Mouse (Mus musculus) macrophage (primary cell): ENCODE data around the gene Anxa6. TPM values are rescaled to one million over a fixed set of nuclear protein-coding genes. Genes with fewer than 3 reads are reported as not detected.

ENCODE experiments used
- H3K27ac ChIP-seq: fragments of 350-480 bp; formaldehyde crosslinking; 2 replicates; pipeline ENCODE4 v1.9.0; 2021
- H3K36me3 ChIP-seq: fragments of 350-480 bp; formaldehyde crosslinking; 2 replicates; pipeline ENCODE4 v1.9.0; 2021; ENCODE audit errors: inconsistent target
- H3K4me3 ChIP-seq: fragments of 350-480 bp; formaldehyde crosslinking; 2 replicates; pipeline ENCODE4 v1.9.0; 2021; ENCODE audit errors: inconsistent target
- H3K79me2 ChIP-seq: fragments of 350-480 bp; formaldehyde crosslinking; 2 replicates; pipeline ENCODE4 v1.9.0; 2021; ENCODE audit errors: inconsistent target
- WGBS: methylation state at CpG from one replicate; pipeline ENCODE4 v1.1.7; 2026; ENCODE audit warnings: inconsistent platforms; ENCODE audit not compliant: missing documents; 5-methylcytosine and 5-hydroxymethylcytosine counted together
- polyA plus RNA-seq: library from polyadenylated mRNA; stranded (reverse); fragments of 250-400 nt; gene quantifications from 3 replicates; pipeline ENCODE4 v1.2.4, GENCODE M21; 2018; ENCODE audit warnings: inconsistent platforms

Gene Anxa6
- polyA plus RNA-seq, 1 experiment from 2014 or later = 198 TPM

DNA sequence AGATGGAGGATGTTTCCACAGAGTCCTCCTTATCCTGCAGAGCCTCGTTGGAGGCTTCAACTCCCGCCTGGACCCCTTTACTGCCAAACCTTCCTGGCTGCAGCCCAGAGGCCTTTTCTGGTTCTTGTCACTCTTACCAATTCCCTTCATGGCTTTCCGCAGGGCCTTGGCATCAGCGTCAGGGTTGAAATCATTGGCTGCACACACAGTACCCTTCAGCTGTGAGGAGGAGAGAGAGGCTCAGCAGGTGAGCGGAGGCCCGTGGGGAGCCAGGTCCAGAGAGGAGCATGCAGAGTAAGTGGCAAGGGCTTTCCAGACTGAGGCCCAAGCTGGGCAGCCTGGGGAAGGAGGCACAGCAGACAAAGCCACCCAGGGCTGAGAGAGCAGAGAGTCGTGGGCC, 37.1 kb downstream of the Anxa6 start:
- Histone ChIP-seq H3K79me2 (no peaks in the 10 kb centered on the region), H3K36me3 (peaks cover 44% of the 10 kb centered on the region), H3K4me3 (no peak overlapping the region), H3K27ac (no peak overlapping the region)
- WGBS = 97% methylated on average over 7 of the region's 7 CpGs

DNA sequence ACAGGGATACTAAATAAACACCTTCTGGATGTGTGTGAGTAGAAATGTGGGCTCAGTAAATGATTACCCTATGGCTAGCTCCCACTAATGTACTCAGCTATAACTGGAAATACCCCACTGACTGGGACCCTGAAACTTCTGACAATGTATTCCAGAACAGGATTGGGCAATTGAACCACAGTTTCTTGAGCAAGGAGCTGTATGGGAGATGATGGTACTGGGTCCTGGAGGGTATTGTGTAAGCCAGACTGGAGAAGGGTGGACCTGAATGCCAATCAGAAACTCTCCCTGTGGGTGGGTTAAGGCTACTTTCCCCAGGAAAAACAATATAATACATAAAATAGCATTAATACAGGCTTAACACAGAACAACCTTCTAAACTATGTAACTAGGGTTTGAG, 43.3 kb downstream of the Anxa6 start:
- no peak overlapping the region for H3K4me3 ChIP-seq
- H3K36me3 ChIP-seq = peaks cover 49% of the 10 kb centered on the region
- no peaks in the 10 kb centered on the region for H3K79me2 ChIP-seq
- H3K27ac ChIP-seq = no peak overlapping the region

DNA sequence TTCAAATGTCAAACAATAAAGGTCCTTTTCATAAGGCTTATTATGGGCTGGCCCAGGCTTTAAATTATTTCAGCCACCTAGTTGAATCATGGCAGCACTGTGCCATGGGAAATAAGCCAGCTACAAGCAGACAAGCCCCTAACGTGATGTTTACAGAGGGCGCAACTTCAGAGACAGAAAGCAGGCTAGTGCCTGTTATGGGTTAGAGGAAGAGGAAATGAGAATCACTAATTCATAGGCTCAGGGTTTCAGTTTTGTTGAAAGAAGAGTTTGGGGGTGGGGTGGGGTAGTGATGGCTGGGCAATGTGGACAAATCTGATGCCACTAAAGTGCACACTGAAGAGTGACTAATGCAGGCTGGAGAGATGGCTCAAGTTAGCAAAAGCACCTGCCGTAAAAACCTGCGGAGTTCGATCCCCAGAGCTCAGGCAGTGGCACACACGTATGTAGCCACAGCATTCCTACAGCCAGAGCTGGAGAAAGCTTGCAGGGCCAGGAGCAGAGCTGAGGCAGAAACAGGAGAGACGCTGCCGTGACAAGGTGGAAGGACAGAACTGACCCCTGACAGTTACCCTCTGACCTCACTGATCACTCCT, 44.4 kb downstream of the Anxa6 start:
- Histone ChIP-seq H3K36me3 (peaks cover 49% of the 10 kb centered on the region), H3K27ac (no peak overlapping the region), H3K79me2 (no peaks in the 10 kb centered on the region), H3K4me3 (no peak overlapping the region)
- 59% methylated on average over 8 of the region's 8 CpGs for WGBS

DNA sequence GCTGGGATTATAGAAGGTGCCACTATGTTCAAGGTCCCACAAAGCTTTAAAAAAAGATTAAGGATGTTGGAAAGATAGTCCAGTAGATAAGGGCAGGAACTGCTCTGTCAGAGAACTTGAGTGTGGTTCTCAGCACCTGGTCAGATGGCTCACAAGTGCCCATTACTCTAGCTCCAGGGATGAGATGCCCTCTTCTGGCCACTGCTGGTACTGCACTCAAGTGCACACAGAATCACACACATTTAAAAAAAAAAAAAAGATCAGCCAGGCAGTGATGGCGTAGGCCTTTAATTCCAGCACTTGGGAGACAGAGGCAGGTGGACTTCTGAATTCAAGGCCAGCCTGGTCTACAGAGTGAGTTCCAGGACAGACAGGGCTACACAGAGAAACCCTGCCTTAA, 45.3 kb downstream of the Anxa6 start:
- H3K27ac ChIP-seq = no peak overlapping the region
- H3K79me2 ChIP-seq = no peaks in the 10 kb centered on the region
- 93% methylated on average over 1 of the region's 1 CpGs for WGBS
- H3K36me3 ChIP-seq = peaks cover 56% of the 10 kb centered on the region
- no peak overlapping the region for H3K4me3 ChIP-seq

DNA sequence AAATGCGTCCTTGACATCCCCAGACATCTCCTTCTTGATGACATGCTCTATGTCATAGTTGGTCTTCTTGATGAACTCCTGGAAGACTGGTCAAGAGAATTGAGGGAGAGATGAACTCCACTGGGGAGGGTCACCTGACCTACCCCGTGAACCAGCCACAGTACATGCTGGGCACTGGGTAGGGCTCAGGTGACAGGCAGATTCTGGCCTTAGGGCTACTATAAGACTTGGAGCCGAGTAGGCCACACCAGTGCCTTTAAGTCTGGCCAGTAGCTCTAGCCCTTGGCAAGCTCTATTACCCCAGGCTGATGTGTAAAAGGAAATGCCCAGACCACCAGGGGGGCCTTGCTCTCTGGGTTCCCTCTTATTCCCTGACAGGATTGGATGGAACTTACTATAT, 48.2 kb downstream of the Anxa6 start:
- H3K27ac ChIP-seq = no peak overlapping the region
- peaks cover 68% of the 10 kb centered on the region for H3K36me3 ChIP-seq
- no peaks in the 10 kb centered on the region for H3K79me2 ChIP-seq
- no peak overlapping the region for H3K4me3 ChIP-seq
- WGBS = 95% methylated on average over 3 of the region's 3 CpGs

DNA sequence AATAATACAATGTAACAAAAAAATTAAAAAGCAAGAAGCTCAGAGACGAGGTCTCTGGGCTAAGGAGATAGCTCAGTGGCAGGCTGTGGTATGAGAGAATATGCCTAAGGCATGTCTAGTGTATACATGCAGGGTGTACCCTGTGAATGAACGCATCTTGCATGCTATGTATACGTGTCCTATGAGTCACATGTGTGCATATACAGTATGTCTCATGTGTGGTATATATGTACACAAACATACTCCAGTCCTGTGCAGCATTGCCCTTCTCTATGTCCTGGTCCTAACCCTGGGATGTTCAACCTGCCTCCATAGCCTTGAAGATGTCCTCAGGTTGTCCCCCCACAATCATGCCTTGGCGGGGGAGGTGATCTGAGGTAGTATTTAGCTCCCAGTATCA, 48.7 kb downstream of the Anxa6 start:
- H3K27ac ChIP-seq = no peak overlapping the region
- WGBS = 71% methylated on average over 4 of the region's 4 CpGs
- H3K4me3 ChIP-seq = no peak overlapping the region
- peaks cover 73% of the 10 kb centered on the region for H3K36me3 ChIP-seq
- H3K79me2 ChIP-seq = no peaks in the 10 kb centered on the region

DNA sequence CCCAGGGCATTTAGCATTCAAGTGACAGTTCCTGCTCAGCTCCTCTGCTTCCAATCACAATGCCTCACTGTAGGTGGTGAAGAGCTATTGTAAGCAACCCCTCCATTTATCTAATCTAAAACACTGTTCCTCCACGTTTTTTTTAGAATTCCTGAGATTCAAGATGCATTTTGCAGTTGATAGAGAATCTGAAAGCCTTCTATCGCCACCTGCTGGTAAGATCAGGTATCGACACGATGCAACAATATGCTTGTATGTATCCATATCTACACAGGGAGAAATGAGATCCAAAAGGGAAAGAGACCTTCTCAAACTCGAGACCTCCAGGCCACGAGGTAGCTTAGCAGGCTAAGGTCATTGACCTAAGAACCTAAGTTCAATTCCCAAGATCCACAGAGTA, 49.2 kb downstream of the Anxa6 start:
- Histone ChIP-seq H3K4me3 (no peak overlapping the region), H3K79me2 (no peaks in the 10 kb centered on the region), H3K36me3 (peaks cover 78% of the 10 kb centered on the region), H3K27ac (no peak overlapping the region)
- WGBS = 0% methylated on average over 4 of the region's 6 CpGs

DNA sequence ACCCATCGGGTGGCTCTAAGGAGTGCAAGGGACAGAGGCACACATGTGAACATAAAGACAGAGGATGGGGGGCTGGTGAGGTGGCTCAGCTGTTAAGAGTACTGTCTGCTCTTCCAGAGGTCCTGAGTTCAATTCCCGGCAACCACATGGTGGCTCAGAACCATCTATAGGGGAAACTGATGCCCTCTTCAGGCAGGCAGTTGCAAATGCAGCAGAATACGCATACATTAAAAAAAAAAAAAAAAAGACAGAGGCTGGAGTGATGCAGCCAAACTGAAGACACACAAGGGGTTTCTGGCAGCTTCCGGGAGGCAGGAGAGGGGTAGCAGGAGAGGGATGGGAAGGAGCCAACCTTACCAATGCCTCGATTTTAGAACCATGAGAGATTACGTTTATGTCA, 50.7 kb downstream of the Anxa6 start:
- 92% methylated on average over 4 of the region's 6 CpGs for WGBS
- H3K36me3 ChIP-seq = peaks cover 80% of the 10 kb centered on the region

DNA sequence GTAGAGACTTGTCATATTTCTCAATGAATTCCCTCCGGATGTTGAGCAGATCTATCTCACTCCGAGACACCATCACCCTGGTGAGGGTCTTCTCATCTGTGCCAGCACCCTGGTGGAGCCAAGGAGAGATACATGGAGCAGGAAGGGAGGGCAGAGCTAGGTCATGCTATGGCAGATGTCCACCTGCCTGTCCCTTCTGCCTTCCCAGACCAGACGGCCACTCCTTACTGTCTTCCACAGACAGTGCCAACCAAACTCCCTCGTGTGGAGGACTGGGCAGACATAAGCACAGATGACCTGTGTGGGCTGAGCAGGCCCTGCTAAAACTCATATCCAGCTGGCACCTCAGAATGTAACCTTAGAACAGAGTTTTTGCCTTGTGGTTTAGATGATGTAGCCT, 51.6 kb downstream of the Anxa6 start:
- Histone ChIP-seq H3K36me3 (peaks cover 71% of the 10 kb centered on the region), H3K27ac (no peak overlapping the region), H3K4me3 (no peak overlapping the region), H3K79me2 (no peaks in the 10 kb centered on the region)
- 91% methylated on average over 4 of the region's 4 CpGs for WGBS

More for the DNA sequence above, 50.7 kb downstream of the Anxa6 start:
- H3K79me2 ChIP-seq = no peaks in the 10 kb centered on the region
- no peak overlapping the region for H3K4me3 ChIP-seq
- H3K27ac ChIP-seq = no peak overlapping the region

DNA sequence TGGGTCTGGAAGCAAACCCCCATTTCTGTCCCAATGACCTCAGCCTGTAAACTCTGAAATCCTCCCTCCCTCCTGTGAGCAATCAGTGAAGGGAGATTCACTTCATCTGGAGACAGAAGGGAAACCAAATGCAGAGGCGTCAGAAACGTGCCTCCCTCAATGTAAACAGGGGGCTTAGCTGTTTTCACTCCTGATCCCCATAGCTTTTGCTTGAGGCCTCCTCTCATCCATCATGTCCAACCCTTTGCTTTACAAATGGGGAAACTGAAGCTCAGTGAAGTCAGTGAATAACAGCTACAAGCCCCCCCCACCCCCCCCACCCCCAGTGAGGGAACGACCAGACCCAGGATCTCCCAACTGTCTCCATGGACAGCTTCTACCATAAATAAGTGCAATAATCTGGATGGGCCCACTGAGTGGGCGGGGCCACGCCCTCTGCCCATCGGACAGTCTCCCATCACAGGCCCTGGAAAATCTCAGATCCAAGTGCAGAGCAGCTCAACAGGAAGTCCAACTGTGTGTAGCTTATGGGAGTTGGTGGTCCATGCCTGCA, 55.8 kb downstream of the Anxa6 start:
- WGBS = 80% methylated on average over 5 of the region's 6 CpGs

DNA sequence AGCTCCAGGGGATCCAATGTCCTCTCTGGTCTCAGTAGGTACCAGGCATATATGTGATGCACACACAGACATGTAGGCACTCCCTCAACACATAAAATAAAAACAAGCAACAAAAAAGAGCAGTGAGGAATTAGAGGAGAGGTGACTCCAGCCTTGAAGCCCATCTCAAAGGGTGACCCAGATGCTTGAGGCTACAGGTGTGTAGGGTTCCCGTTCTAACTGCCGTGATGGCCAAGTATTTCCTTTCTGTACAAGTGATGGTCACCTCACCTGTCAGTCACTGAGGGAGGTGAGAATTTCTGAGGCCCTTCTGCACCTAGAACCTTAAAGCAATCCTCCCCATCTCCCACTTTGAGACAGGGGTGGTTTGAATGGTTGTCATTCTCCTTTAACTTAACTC, 56.9 kb downstream of the Anxa6 start:
- Histone ChIP-seq H3K79me2 (no peaks in the 10 kb centered on the region), H3K36me3 (peaks cover 27% of the 10 kb centered on the region), H3K4me3 (no peak overlapping the region), H3K27ac (no peak overlapping the region)
- WGBS = 82% methylated on average over 2 of the region's 2 CpGs

More for the DNA sequence above, 55.8 kb downstream of the Anxa6 start:
- Histone ChIP-seq H3K36me3 (peaks cover 38% of the 10 kb centered on the region), H3K27ac (no peak overlapping the region), H3K79me2 (no peaks in the 10 kb centered on the region), H3K4me3 (no peak overlapping the region)

DNA sequence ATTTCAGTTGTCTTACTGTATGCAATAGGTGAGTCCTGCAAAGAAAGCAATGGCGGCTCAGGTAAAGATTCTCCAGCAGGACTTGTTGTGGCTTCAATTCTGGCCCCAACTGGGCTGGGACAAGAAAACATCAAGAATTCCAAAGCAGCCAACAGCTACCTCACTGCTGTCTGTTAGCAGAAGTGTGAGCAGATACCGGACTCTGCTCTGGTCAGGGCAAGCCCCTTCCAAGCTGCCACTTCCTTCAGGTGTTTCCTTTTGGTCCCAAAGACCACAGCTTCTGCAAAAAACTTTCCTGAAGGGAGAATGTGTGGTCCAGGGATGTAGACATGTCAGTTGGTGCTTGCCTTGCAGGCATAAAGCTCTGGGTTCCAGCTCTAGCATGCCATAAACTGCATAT, 57.5 kb downstream of the Anxa6 start:
- peaks cover 21% of the 10 kb centered on the region for H3K36me3 ChIP-seq
- 41% methylated on average over 2 of the region's 2 CpGs for WGBS
- H3K4me3 ChIP-seq = no peak overlapping the region
- no peak overlapping the region for H3K27ac ChIP-seq
- H3K79me2 ChIP-seq = no peaks in the 10 kb centered on the region

DNA sequence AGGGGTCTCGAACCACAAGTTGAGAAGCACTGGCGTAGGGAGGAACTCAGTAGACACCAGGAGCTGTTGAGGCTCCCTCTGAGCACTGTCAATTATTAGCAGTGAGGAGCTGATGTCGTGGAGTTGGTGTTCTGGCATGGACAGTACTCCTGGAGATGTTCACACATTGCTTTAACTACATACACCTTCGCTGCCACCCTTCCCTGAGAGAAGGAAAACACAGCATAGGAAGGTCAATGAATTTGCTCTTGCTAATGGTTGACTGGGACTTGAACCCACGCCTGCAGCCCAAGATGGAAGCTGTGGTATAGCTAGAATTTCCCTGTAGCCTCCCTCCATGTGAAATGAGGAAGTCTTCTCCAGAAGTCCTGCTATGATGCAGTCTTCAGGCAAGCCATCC, 57.9 kb downstream of the Anxa6 start:
- H3K27ac ChIP-seq = no peak overlapping the region
- WGBS = 84% methylated on average over 4 of the region's 5 CpGs
- no peak overlapping the region for H3K4me3 ChIP-seq
- no peaks in the 10 kb centered on the region for H3K79me2 ChIP-seq
- H3K36me3 ChIP-seq = peaks cover 17% of the 10 kb centered on the region

DNA sequence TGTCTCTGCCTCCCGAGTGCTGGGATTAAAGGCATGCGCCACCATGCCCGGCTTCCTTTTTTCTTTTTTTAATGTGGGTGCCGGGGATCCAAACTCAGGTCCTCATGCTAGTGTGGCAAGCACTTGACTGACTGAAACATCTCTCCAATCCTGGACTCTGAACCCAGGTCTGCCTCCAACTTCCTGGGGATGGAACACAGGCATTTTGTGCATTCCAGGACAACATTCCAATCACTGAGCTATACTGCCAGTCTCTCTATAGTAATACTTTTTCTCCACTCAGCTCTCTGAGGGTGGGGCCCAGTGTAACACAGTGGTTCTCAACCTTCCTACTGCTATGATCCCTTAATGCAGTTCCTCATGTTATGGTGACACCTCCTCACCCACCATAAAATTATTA, 58.6 kb downstream of the Anxa6 start:
- H3K4me3 ChIP-seq = no peak overlapping the region
- H3K27ac ChIP-seq = no peak overlapping the region
- peaks cover 10% of the 10 kb centered on the region for H3K36me3 ChIP-seq
- WGBS = 91% methylated on average over 3 of the region's 4 CpGs
- H3K79me2 ChIP-seq = no peaks in the 10 kb centered on the region

DNA sequence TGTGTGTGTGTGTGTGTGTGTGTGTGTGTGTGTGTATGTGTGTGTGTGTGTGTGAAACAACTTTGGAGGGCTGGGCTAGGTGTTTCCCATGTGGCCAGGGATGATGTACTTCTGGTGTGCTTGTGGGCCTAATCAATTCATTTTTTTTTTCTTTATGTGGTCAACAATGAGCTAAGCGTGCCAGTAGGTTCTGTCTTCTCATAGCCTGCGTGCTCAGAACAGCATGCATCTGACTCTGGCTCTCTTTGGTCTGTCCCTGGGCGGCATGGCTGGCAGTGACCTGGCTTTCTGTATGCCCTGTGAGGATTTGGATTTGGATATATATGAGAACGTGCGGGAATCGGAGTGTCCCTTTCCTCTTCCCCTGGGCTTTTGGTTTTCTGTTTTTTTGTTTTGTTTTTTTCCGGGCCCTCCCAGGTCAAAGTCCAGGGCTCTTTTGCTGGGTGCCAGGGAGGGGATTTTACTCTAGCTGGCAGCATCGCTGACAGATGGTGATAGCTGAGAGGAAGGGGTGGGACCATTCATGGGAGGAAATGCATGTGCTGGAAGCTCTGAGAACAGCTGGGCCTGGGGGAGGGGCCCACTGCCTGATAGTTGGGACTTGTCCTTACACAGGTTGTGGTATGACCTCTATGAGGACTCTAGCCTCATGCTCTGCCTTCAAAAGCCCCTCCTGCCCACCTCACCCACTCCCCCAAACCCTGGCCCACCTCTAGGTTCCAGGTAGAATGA, 59.6 kb downstream of the Anxa6 start:
- WGBS = 35% methylated on average over 8 of the region's 8 CpGs
- Histone ChIP-seq H3K79me2 (no peaks in the 10 kb centered on the region), H3K27ac (no peak overlapping the region), H3K36me3 (no peaks in the 10 kb centered on the region), H3K4me3 (no peak overlapping the region)
